Comparison of ENCODE assay signal across 23 mouse cellular contexts in genomic region chr11:118233924-118234323, GRCm38 (mm10). TPM values are rescaled to one million over a fixed set of nuclear protein-coding genes. Genes with fewer than 3 reads are reported as not detected.
DNase-seq lines count a peak whose midpoint lies in the region; ATAC-seq and TF ChIP-seq lines count a peak whose summit lies in the region.
"Had no signal": no experiment of that assay in that cellular context is flagged by ENCODE, and none has a peak within 500 bp of the region (broad histone marks: within the 10 kb centered on the region; RNA-seq: fewer than 3 reads in every experiment).

No protein-coding gene starts in this region.

- in situ Hi-C loops in Patski (cut with MboI; ENCODE audit: low pct_unique_long_range_greater_than_20kb) = no loop called here

- H3K4me3 ChIP-seq in gastrocnemius, adult 2 months = no peak overlapping the region
- no peak overlapping the region for H3K4me3 ChIP-seq in C2C12 (ENCODE audit: insufficient read depth, poor library complexity, severe bottlenecking)
- H3K4me3 ChIP-seq: embryonic facial prominence, embryonic 15.5 days; erythroblast, embryonic 14.5 days; forebrain, embryonic 15.5 days; heart, embryonic 15.5 days; hindbrain, embryonic 13.5 days; intestine, embryonic 15.5 days had no signal

- ATAC-seq in Patski = peak; percentile 72
- ATAC-seq: CD4-positive, CD25-positive, alpha-beta regulatory T cell, adult 4 months; forebrain, embryonic 15.5 days; hindbrain, postnatal 0 days; intestine, embryonic 15.5 days had no signal

- peak overlapping the region; percentile 87 for H3K27ac ChIP-seq in gastrocnemius, adult 2 months
- H3K27ac ChIP-seq: embryonic facial prominence, embryonic 15.5 days; forebrain, embryonic 15.5 days; intestine, embryonic 15.5 days had no signal

- H3K79me2 ChIP-seq in C2C12 (ENCODE audit: control insufficient read depth, insufficient read depth) = peaks cover 23% of the 10 kb centered on the region

- no peak for TF ChIP-seq CTCF in gastrocnemius, adult 2 months (IDR thresholded peaks at IDR 0.05)
- no peak for TF ChIP-seq CTCF in C2C12 (IDR thresholded peaks at IDR 0.05; ENCODE audit: control insufficient read depth, insufficient read depth, insufficient read length)
- TF ChIP-seq CTCF in Patski (IDR thresholded peaks at IDR 0.05) = no peak

- no peaks in the 10 kb centered on the region for H3K36me3 ChIP-seq in C2C12 (ENCODE audit: control insufficient read depth, insufficient read depth)
- H3K36me3 ChIP-seq: embryonic facial prominence, embryonic 15.5 days; forebrain, embryonic 15.5 days; heart, embryonic 15.5 days; hindbrain, embryonic 13.5 days; intestine, embryonic 15.5 days had no signal

- H3K79me3 ChIP-seq in C2C12 (ENCODE audit: low read depth) = peaks cover 4% of the 10 kb centered on the region

- H3K27me3 ChIP-seq in C2C12 (ENCODE audit: control insufficient read depth, insufficient read depth, insufficient read length) = no peaks in the 10 kb centered on the region
- no peaks in the 10 kb centered on the region for H3K27me3 ChIP-seq in Patski
- H3K27me3 ChIP-seq: embryonic facial prominence, embryonic 15.5 days; forebrain, embryonic 15.5 days; heart, embryonic 15.5 days; hindbrain, embryonic 13.5 days; intestine, embryonic 15.5 days had no signal

- H3ac ChIP-seq in C2C12 (ENCODE audit: control insufficient read depth, insufficient read length, low read depth) = no peak overlapping the region

- POLR2A ChIA-PET in Patski (lab: Charles Lee) = no interaction called here

- CTCF ChIA-PET in Patski (lab: Charles Lee) = no interaction called here

- DNase-seq in gastrocnemius, adult 2 months = no peak
- DNase-seq in gastrocnemius, postnatal 25 days = no peak
- DNase-seq in Patski (ENCODE audit: low read depth, low spot score) = no peak
- DNase-seq in naive thymus-derived CD4-positive, alpha-beta T cell, adult 2 months (ENCODE audit: low read depth) = peak; percentile 51
- DNase-seq in embryo, embryonic 9.5 days (ENCODE audit: extremely low spot score) = no peak
- DNase-seq in spleen, adult 12 weeks (ENCODE audit: low spot score) = no peak
- DNase-seq in testis, postnatal 14 days (ENCODE audit: low spot score) = no peak
- DNase-seq: adrenal gland, adult 2 months; adrenal gland, postnatal 36 days; cerebellum, adult 11-12 months; cerebellum, adult 9-10 months; cerebellum, postnatal 25 days; gastrocnemius, postnatal 10 days; kidney, adult 18-20 months had no signal

- intact Hi-C loops in gastrocnemius, adult 2 months (cut with DNase I) = no loop called here

TF ChIP-seq in C2C12, 6 proteins besides CTCF, POLR2A, EP300 and RAD21:
- no peak for TF ChIP-seq FOSL1 (IDR thresholded peaks at IDR 0.05; ENCODE audit: insufficient read depth, low read length, poor library complexity, severe bottlenecking)
- peak; percentile 62 for TF ChIP-seq USF1 (IDR thresholded peaks at IDR 0.05; ENCODE audit: low read depth)
- TF ChIP-seq CEBPB (IDR thresholded peaks at IDR 0.05; ENCODE audit: low read depth) = no peak
- TF ChIP-seq MAX (IDR thresholded peaks at IDR 0.05) = peak; percentile 58

RNA-seq across cellular contexts. Expression of gene Cyth1, which starts 14.5 kb away (rescaled TPM):
- total RNA-seq in gastrocnemius, adult 2 months (2021) = 10 to 100 TPM; 28.6 to 49.6 TPM
- total RNA-seq in gastrocnemius, postnatal 25 days (2021) = 10 to 100 TPM; 30.0 to 32.3 TPM
- 7.9 TPM for polyA plus RNA-seq in C2C12 (2012; fragmentation: generic; extraction: Trizol)
- polyA plus RNA-seq in Patski (2021) = 30.8 TPM

RNA-seq across cellular contexts. Expression of gene Usp36, which starts 56.1 kb away (rescaled TPM):
- 10 to 100 TPM; 15.7 to 17.4 TPM for total RNA-seq in gastrocnemius, adult 2 months (2021)
- 10 to 100 TPM; 11.9 to 12.8 TPM for total RNA-seq in gastrocnemius, postnatal 25 days (2021)
- 14.8 TPM for polyA plus RNA-seq in C2C12 (2012; fragmentation: generic; extraction: Trizol)
- polyA plus RNA-seq in Patski (2021) = 26.0 TPM
